Mouse (Mus musculus) hindbrain, postnatal 0 days (tissue): ENCODE data around the gene Camkk1. TPM values are rescaled to one million over a fixed set of nuclear protein-coding genes. Genes with fewer than 3 reads are reported as not detected.

Experiments
- ATAC-seq: fragments of 200-750 bp; cut with Nextera tagmentation; 2 replicates; pipeline ENCODE4 v1.8.0; 2017; ENCODE audit warnings: mild to moderate bottlenecking, moderate TSS enrichment, moderate library complexity
- DNase-seq: peaks from one replicate; pipeline ENCODE4 v3.0.0-alpha.2; 2015; ENCODE audit warnings: low spot score
- H3K27ac ChIP-seq: fragments of 300-500 bp; sonication (generic); 2 replicates; pipeline ENCODE4 v1.5.1; 2014; ENCODE audit warnings: mild to moderate bottlenecking
- H3K27me3 ChIP-seq: fragments of 300-500 bp; sonication (generic); 2 replicates; pipeline ENCODE4 v1.6.1; 2014; ENCODE audit warnings: low read length, mixed read lengths; ENCODE audit not compliant: insufficient read depth
- H3K36me3 ChIP-seq: fragments of 300-500 bp; sonication (generic); 2 replicates; pipeline ENCODE4 v1.6.1; 2014; ENCODE audit warnings: low read length, mixed read lengths; ENCODE audit not compliant: insufficient read depth
- H3K4me1 ChIP-seq: fragments of 300-500 bp; sonication (generic); 2 replicates; pipeline ENCODE4 v1.6.1; 2014; ENCODE audit warnings: antibody characterized with exemption, low read length, mixed read lengths; ENCODE audit not compliant: insufficient read depth
- H3K4me2 ChIP-seq: fragments of 300-500 bp; sonication (generic); 2 replicates; pipeline ENCODE4 v1.6.1; 2014; ENCODE audit warnings: low read depth, mild to moderate bottlenecking, low read length, moderate library complexity, mixed read lengths
- H3K4me3 ChIP-seq: fragments of 300-500 bp; sonication (generic); 2 replicates; pipeline ENCODE4 v1.5.1; 2014; ENCODE audit warnings: low read length
- H3K9ac ChIP-seq: fragments of 300-500 bp; sonication (generic); replicated peaks from 2 replicates; pipeline ENCODE4 v1.6.1; 2014; ENCODE audit warnings: mild to moderate bottlenecking, low read length, moderate library complexity, mixed read lengths
- H3K9me3 ChIP-seq: fragments of 300-500 bp; sonication (generic); 2 replicates; pipeline ENCODE4 v1.6.1; 2016; ENCODE audit warnings: low read length, mixed read lengths
- CTCF ChIP-seq: IDR thresholded peaks from 2 replicates; pipeline ENCODE4 v1.5.1; 2016; ENCODE audit warnings: antibody characterized with exemption, control low read depth, low read depth
- WGBS: fragments of 180-500 bp; shearing (Covaris S2); extraction: QIAGEN DNeasy Blood & Tissue Kit; methylation state at CpG from one replicate; pipeline ENCODE4 v1.1.7; 2014; 5-methylcytosine and 5-hydroxymethylcytosine counted together
- polyA plus RNA-seq: library from polyadenylated mRNA; unstranded; fragments of >200 nt; fragmentation: Nextera tagmentation; extraction: Ambion mirVana; gene quantifications from 2 replicates; pipeline ENCODE4 v1.2.1, GENCODE M21; 2015
- total RNA-seq: library from RNA; depleted of rRNA; stranded (reverse); fragments of >200 nt; gene quantifications from 2 replicates; pipeline ENCODE4 v1.2.3, GENCODE M21; 2014

Gene Camkk1
- total and polyA plus RNA-seq, 2 experiments from 2014 or later: 26.7 to 27.4 TPM

- H3K4me2 ChIP-seq: no peak overlapping the region
- H3K27me3 ChIP-seq: no peaks in the 10 kb centered on the region
- no peaks in the 10 kb centered on the region for H3K4me1 ChIP-seq
- WGBS: 84% methylated on average over 7 of the region's 7 CpGs
- no peak for TF ChIP-seq CTCF
- no peak overlapping the region for H3K4me3 ChIP-seq
- no peak overlapping the region for H3K9ac ChIP-seq
- no peaks in the 10 kb centered on the region for H3K9me3 ChIP-seq
- H3K36me3 ChIP-seq: peaks cover 30% of the 10 kb centered on the region; the same call in 1 of the 2 replicates
- DNase-seq (no peak), ATAC-seq (no peak)
- H3K27ac ChIP-seq: no peak overlapping the region
Observed at GRCm38 (mm10) chr11:73036077-73036476, 17.3 kb downstream of the Camkk1 start.

GRCm38 (mm10) chr11:73036889-73037288 is 18.1 kb downstream of the Camkk1 start:
- no peak for DNase-seq

GRCm38 (mm10) chr11:73037691-73038090 is 18.9 kb downstream of the Camkk1 start:
- WGBS: 87% methylated on average over 3 of the region's 3 CpGs
- H3K27ac ChIP-seq: no peak overlapping the region
- no peaks in the 10 kb centered on the region for H3K27me3 ChIP-seq
- DNase-seq (no peak), ATAC-seq (no peak)
- H3K9ac ChIP-seq: no peak overlapping the region
- no peaks in the 10 kb centered on the region for H3K4me1 ChIP-seq
- TF ChIP-seq CTCF: no peak
- no peak overlapping the region for H3K4me2 ChIP-seq
- no peak overlapping the region for H3K4me3 ChIP-seq
- no peaks in the 10 kb centered on the region for H3K9me3 ChIP-seq
- peaks cover 32% of the 10 kb centered on the region; the same call in 1 of the 2 replicates for H3K36me3 ChIP-seq

More at GRCm38 (mm10) chr11:73036889-73037288, 18.1 kb downstream of the Camkk1 start:
- ATAC-seq: no peak
- peaks cover 32% of the 10 kb centered on the region; the same call in 1 of the 2 replicates for H3K36me3 ChIP-seq
- H3K9me3 ChIP-seq: no peaks in the 10 kb centered on the region
- no peak overlapping the region for H3K9ac ChIP-seq
- no peak overlapping the region for H3K4me2 ChIP-seq
- H3K27me3 ChIP-seq: no peaks in the 10 kb centered on the region
- TF ChIP-seq CTCF: no peak
- no peak overlapping the region for H3K27ac ChIP-seq
- 63% methylated on average over 6 of the region's 6 CpGs for whole genome bisulfite sequencing
- H3K4me3 ChIP-seq: no peak overlapping the region
- H3K4me1 ChIP-seq: no peaks in the 10 kb centered on the region

GRCm38 (mm10) chr11:73039102-73039799 is 20.4 kb downstream of the Camkk1 start:
- no peaks in the 10 kb centered on the region for H3K4me1 ChIP-seq
- H3K36me3 ChIP-seq: peaks cover 28% of the 10 kb centered on the region; the same call in 1 of the 2 replicates
- TF ChIP-seq CTCF: peak; percentile 89
- no peak overlapping the region for H3K4me3 ChIP-seq
- no peaks in the 10 kb centered on the region for H3K27me3 ChIP-seq
- H3K27ac ChIP-seq: no peak overlapping the region
- 63% methylated on average over 9 of the region's 9 CpGs for WGBS
- H3K4me2 ChIP-seq: no peak overlapping the region
- DNase-seq: peak; percentile 86
- H3K9me3 ChIP-seq: no peaks in the 10 kb centered on the region
- peak; percentile 75 for ATAC-seq
- H3K9ac ChIP-seq: no peak overlapping the region

GRCm38 (mm10) chr11:73044229-73044755 is 25.5 kb downstream of the Camkk1 start:
- Histone ChIP-seq H3K27ac (no peak overlapping the region), H3K27me3 (no peaks in the 10 kb centered on the region), H3K9ac (no peak overlapping the region), H3K36me3 (peaks cover 11% of the 10 kb centered on the region; the same call in 1 of the 2 replicates), H3K4me3 (no peak overlapping the region), H3K9me3 (no peaks in the 10 kb centered on the region), H3K4me1 (0 out of 2 replicates have a peak, but pooled peaks cover 5% of the 10 kb centered on the region), H3K4me2 (no peak overlapping the region)
- ATAC-seq (no peak), DNase-seq (no peak)
- WGBS: 58% methylated on average over 6 of the region's 6 CpGs
- TF ChIP-seq CTCF: no peak

- H3K4me1 ChIP-seq: 0 out of 2 replicates have a peak, but pooled peaks cover 5% of the 10 kb centered on the region
- TF ChIP-seq CTCF: 0 out of 2 replicates have a peak, but pooled peaks have one; percentile 13
- DNase-seq (no peak), ATAC-seq (no peak)
- H3K9ac ChIP-seq: no peak overlapping the region
- H3K27ac ChIP-seq: no peak overlapping the region
- no peaks in the 10 kb centered on the region for H3K27me3 ChIP-seq
- peaks cover 11% of the 10 kb centered on the region; the same call in 1 of the 2 replicates for H3K36me3 ChIP-seq
- 74% methylated on average over 4 of the region's 4 CpGs for WGBS
- H3K9me3 ChIP-seq: no peaks in the 10 kb centered on the region
- H3K4me3 ChIP-seq: no peak overlapping the region
- H3K4me2 ChIP-seq: no peak overlapping the region
Observed at GRCm38 (mm10) chr11:73044789-73045188, 26.0 kb downstream of the Camkk1 start.
